Mouse (Mus musculus): ENCODE measurements at regions not wholly inside any gene's neighbourhood (a gene's known extent, or its start where the extent isn't known, plus 50 kb on each side); places are given as distances from the start of the nearest gene placed in this dataset.

- Histone ChIP-seq H3K9me3 (replicated peaks; ENCODE audit: low read length) (no peaks in the 10 kb centered on the region), H3K4me1 (ENCODE audit: control insufficient read depth in 1 of 2, insufficient read depth in 2 of 2) (no peaks in the 10 kb centered on the region), H3K4me3 (replicated peaks in 1 of 3; ENCODE audit: low read depth in 2 of 3, low read length in 2 of 3, poor library complexity in 1 of 3) (no peak overlapping the region), H3K9ac (ENCODE audit: insufficient read depth, low read depth) (no peak overlapping the region), H3K4me2 (ENCODE audit: insufficient read depth, low read depth, poor library complexity, severe bottlenecking) (no peak overlapping the region), H3K79me2 (replicated peaks; ENCODE audit: control insufficient read depth, extremely low read depth, insufficient read depth, poor library complexity, severe bottlenecking) (no peaks in the 10 kb centered on the region), H3K27ac (ENCODE audit: insufficient read depth, low read depth) (no peak overlapping the region), H3K27me3 (replicated peaks) (no peaks in the 10 kb centered on the region), H3K36me3 (replicated peaks in 1 of 2; ENCODE audit: control insufficient read depth in 1 of 2, insufficient read depth in 1 of 2, low read length in 1 of 2) (no peaks in the 10 kb centered on the region)
- DNase-seq (ENCODE audit: extremely low read depth), result no peak
- in situ Hi-C loops (cut with MboI; ENCODE audit: low pct_ligation_motif_present, low pct_unique_long_range_greater_than_20kb, low sequenced_read_pairs), result no loop called here
- dilution Hi-C loops (cut with MboI; ENCODE audit: extremely low pct_ligation_motif_present, extremely low pct_unique_long_range_greater_than_20kb, low sequenced_read_pairs), result no loop called here
- TF ChIP-seq CHD1 (IDR thresholded peaks at IDR 0.05; ENCODE audit: low read depth, low read length), result no peak
- TF ChIP-seq PAX5 (IDR thresholded peaks at IDR 0.05; ENCODE audit: low read length), result no peak
- TF ChIP-seq ETS1 (conservative IDR thresholded peaks at IDR 0.05; ENCODE audit: low read depth, low read length), result no peak
- no peak for TF ChIP-seq USF2 (conservative IDR thresholded peaks at IDR 0.05; ENCODE audit: low read depth, low read length)
- no peak for TF ChIP-seq RAD21 (IDR thresholded peaks at IDR 0.05; ENCODE audit: low read depth, low read length)
- TF ChIP-seq TCF12 (IDR thresholded peaks at IDR 0.05; ENCODE audit: low read depth, low read length), result no peak
- TF ChIP-seq KAT2A (IDR thresholded peaks at IDR 0.05; ENCODE audit: insufficient replicate concordance, low read length), result no peak
- no peak for TF ChIP-seq GABPA (IDR thresholded peaks at IDR 0.05; ENCODE audit: insufficient replicate concordance, low read depth, low read length)
- TF ChIP-seq UBTF (IDR thresholded peaks at IDR 0.05; ENCODE audit: low read depth, low read length), result no peak
- no peak for TF ChIP-seq CTCF (conservative IDR thresholded peaks at IDR 0.05 in 1 of 2, IDR thresholded peaks at IDR 0.05 in 1 of 2; ENCODE audit: low read depth in 2 of 2, low read length in 2 of 2)
- TF ChIP-seq TBP (conservative IDR thresholded peaks at IDR 0.05; ENCODE audit: low read depth, low read length), result no peak
- TF ChIP-seq HCFC1 (IDR thresholded peaks at IDR 0.05; ENCODE audit: low read depth, low read length), result no peak
- no peak for TF ChIP-seq SIN3A (IDR thresholded peaks at IDR 0.05; ENCODE audit: low read length)
- TF ChIP-seq ELF1 (IDR thresholded peaks at IDR 0.05; ENCODE audit: low read depth, low read length), result no peak
- TF ChIP-seq ZNF384 (IDR thresholded peaks at IDR 0.05; ENCODE audit: low read depth, low read length), result no peak
- no peak for TF ChIP-seq USF1 (IDR thresholded peaks at IDR 0.05; ENCODE audit: low read depth, low read length)
- no peak for TF ChIP-seq BHLHE40 (IDR thresholded peaks at IDR 0.05; ENCODE audit: low read depth, low read length)
- TF ChIP-seq JUND (conservative IDR thresholded peaks at IDR 0.05; ENCODE audit: low read depth, low read length), result no peak
Observed at GRCm38 (mm10) chr9:79287849-79288248, 430.8 kb downstream of the Col12a1 start.

DNA sequence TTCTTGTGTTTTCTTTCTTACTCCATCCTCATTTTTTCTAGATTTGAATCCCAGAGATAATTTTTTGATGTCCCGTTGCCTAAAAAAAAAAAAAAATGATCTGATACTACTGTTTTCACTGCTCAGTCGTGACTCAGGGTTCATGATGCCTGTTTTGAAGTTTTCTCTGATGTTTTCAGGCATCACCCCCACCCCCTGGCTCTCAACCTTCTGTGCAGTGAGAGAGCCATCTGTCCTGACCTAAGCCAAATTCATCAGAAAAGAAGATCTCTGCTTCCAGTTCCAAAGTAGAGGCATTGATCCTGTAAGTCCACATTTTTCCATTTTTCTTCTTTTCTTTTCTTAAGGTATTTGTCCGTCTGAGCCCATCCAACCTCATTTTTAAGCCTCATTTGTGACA, 423.3 kb downstream of the Col12a1 start:
- Histone ChIP-seq H3K4me3 (replicated peaks in 1 of 3; ENCODE audit: low read depth in 2 of 3, low read length in 2 of 3, poor library complexity in 1 of 3) (no peak overlapping the region), H3K9ac (ENCODE audit: insufficient read depth, low read depth) (no peak overlapping the region), H3K4me2 (ENCODE audit: insufficient read depth, low read depth, poor library complexity, severe bottlenecking) (no peak overlapping the region), H3K36me3 (replicated peaks in 1 of 2; ENCODE audit: control insufficient read depth in 1 of 2, insufficient read depth in 1 of 2, low read length in 1 of 2) (no peaks in the 10 kb centered on the region), H3K27ac (ENCODE audit: insufficient read depth, low read depth) (no peak overlapping the region), H3K79me2 (replicated peaks; ENCODE audit: control insufficient read depth, extremely low read depth, insufficient read depth, poor library complexity, severe bottlenecking) (no peaks in the 10 kb centered on the region), H3K4me1 (ENCODE audit: control insufficient read depth in 1 of 2, insufficient read depth in 2 of 2) (no peaks in the 10 kb centered on the region), H3K27me3 (replicated peaks) (no peaks in the 10 kb centered on the region), H3K9me3 (replicated peaks; ENCODE audit: low read length) (no peaks in the 10 kb centered on the region)
- dilution Hi-C loops (cut with MboI; ENCODE audit: extremely low pct_ligation_motif_present, extremely low pct_unique_long_range_greater_than_20kb, low sequenced_read_pairs), result no loop called here
- TF ChIP-seq ZMIZ1 (IDR thresholded peaks at IDR 0.05; ENCODE audit: low read depth, low read length), result no peak
- DNase-seq (ENCODE audit: extremely low read depth), result no peak
- in situ Hi-C loops (cut with MboI; ENCODE audit: low pct_ligation_motif_present, low pct_unique_long_range_greater_than_20kb, low sequenced_read_pairs), result no loop called here
